Mouse (Mus musculus) left cerebral cortex, postnatal 4 days (tissue): Measurements from ENCODE around the gene Gm28048. TPM values are rescaled to one million over a fixed set of nuclear protein-coding genes. Genes with fewer than 3 reads are reported as not detected.

ENCODE experiments used
- DNase-seq: peaks from one replicate; pipeline ENCODE4 v3.0.0-alpha.2; 2022
- intact Hi-C: fragments of 180-260 bp; cut with DNase I; formaldehyde crosslinking; loops from one replicate; pipeline ENCODE4 v1.15.1; 2025
- total RNA-seq, 2 experiments: library from RNA; stranded (reverse); gene quantifications; 2 replicates each; pipeline ENCODE4 v1.2.3; 2021

The Gm28048 gene
- total RNA-seq, 2 experiments from 2014 or later: 2.2 to 2.9 TPM

- intact Hi-C loops: no loop called here
- no peak for DNase-seq
These were observed 81.8 kb downstream of the Gm28048 start for GRCm38 (mm10) chr11:22900041-22900440.

GRCm38 (mm10) chr11:22897642-22898041 is 84.2 kb downstream of the Gm28048 start:
- no peak for DNase-seq
- intact Hi-C loops: no loop called here

- DNase-seq: no peak
- intact Hi-C loops: no loop called here
These were observed 84.8 kb downstream of the Gm28048 start for GRCm38 (mm10) chr11:22897127-22897526.

- intact Hi-C loops: no loop called here
- DNase-seq: no peak
These were observed 88.8 kb downstream of the Gm28048 start for GRCm38 (mm10) chr11:22893075-22893474.

GRCm38 (mm10) chr11:22892466-22892865 is 89.4 kb downstream of the Gm28048 start:
- intact Hi-C loops: no loop called here
- no peak for DNase-seq

- intact Hi-C loops: no loop called here
- DNase-seq: no peak
These were observed 90.0 kb downstream of the Gm28048 start for GRCm38 (mm10) chr11:22891876-22892275.

GRCm38 (mm10) chr11:22891242-22891641 is 90.6 kb downstream of the Gm28048 start:
- intact Hi-C loops: no loop called here
- DNase-seq: no peak

- intact Hi-C loops: no loop called here
- DNase-seq: no peak
These were observed 92.7 kb downstream of the Gm28048 start for GRCm38 (mm10) chr11:22889224-22889623.

- intact Hi-C loops: no loop called here
- DNase-seq: no peak
These were observed 94.9 kb downstream of the Gm28048 start for GRCm38 (mm10) chr11:22886991-22887390.

- intact Hi-C loops: no loop called here
- no peak for DNase-seq
These were observed 96.5 kb downstream of the Gm28048 start for GRCm38 (mm10) chr11:22885350-22885749.

- DNase-seq: no peak
- intact Hi-C loops: no loop called here
These were observed 98.2 kb downstream of the Gm28048 start for GRCm38 (mm10) chr11:22883676-22884075.

GRCm38 (mm10) chr11:22882926-22883325 is 99.0 kb downstream of the Gm28048 start:
- intact Hi-C loops: no loop called here
- DNase-seq: no peak

GRCm38 (mm10) chr11:22880383-22881172 is 101.3 kb downstream of the Gm28048 start:
- no peak for DNase-seq
- intact Hi-C loops: no loop called here

GRCm38 (mm10) chr11:22879645-22880044 is 102.2 kb downstream of the Gm28048 start:
- DNase-seq: no peak
- intact Hi-C loops: no loop called here

GRCm38 (mm10) chr11:22876680-22877330 is 105.1 kb downstream of the Gm28048 start:
- no peak for DNase-seq
- intact Hi-C loops: no loop called here

- intact Hi-C loops: no loop called here
- no peak for DNase-seq
These were observed 106.6 kb downstream of the Gm28048 start for GRCm38 (mm10) chr11:22875279-22875678.

GRCm38 (mm10) chr11:22874747-22875146 is 107.1 kb downstream of the Gm28048 start:
- intact Hi-C loops: no loop called here
- no peak for DNase-seq

- intact Hi-C loops: no loop called here
- peak; percentile 44 for DNase-seq
These were observed 108.5 kb downstream of the Gm28048 start for GRCm38 (mm10) chr11:22873383-22873782.

- intact Hi-C loops: no loop called here
- no peak for DNase-seq
These were observed 109.6 kb downstream of the Gm28048 start for GRCm38 (mm10) chr11:22872307-22872680.

- intact Hi-C loops: no loop called here
- no peak for DNase-seq
These were observed 110.1 kb downstream of the Gm28048 start for GRCm38 (mm10) chr11:22871628-22872306.

GRCm38 (mm10) chr11:22868582-22868981 is 113.3 kb downstream of the Gm28048 start:
- no peak for DNase-seq
- intact Hi-C loops: loop anchor here (10.0 kb wide), 1 partner anchor 86 kb away; no protein-coding TSS in a partner anchor

GRCm38 (mm10) chr11:22867691-22868090 is 114.2 kb downstream of the Gm28048 start:
- intact Hi-C loops: loop anchor here (10.0 kb wide), 1 partner anchor 87 kb away; no protein-coding TSS in a partner anchor
- DNase-seq: no peak
